Mouse (Mus musculus) intestine, embryonic 14.5 days (tissue): ENCODE results near the gene Nceh1. TPM values are rescaled to one million over a fixed set of nuclear protein-coding genes. Genes with fewer than 3 reads are reported as not detected.
"Not testable (repeated sequence)": the region's sequence is repeated elsewhere in the genome, so short reads cannot be mapped to it uniquely, and the experiment has no call there.

Experiments used
- ATAC-seq: fragments of 200-750 bp; cut with Nextera tagmentation; replicated peaks from 2 replicates; pipeline ENCODE4 v1.8.0; 2017; ENCODE audit warnings: low read depth, moderate number of reproducible peaks, moderate TSS enrichment, moderate library complexity; ENCODE audit not compliant: low FRiP score, low TSS enrichment
- DNase-seq: peaks from one replicate; pipeline ENCODE4 v3.0.0-alpha.2; 2018; ENCODE audit warnings: low spot score
- H3K27ac ChIP-seq: fragments of 300-500 bp; sonication (generic); 2 replicates; pipeline ENCODE4 v1.5.1; 2014; ENCODE audit warnings: low read depth, mild to moderate bottlenecking, control low read depth
- H3K27me3 ChIP-seq: fragments of 300-500 bp; sonication (generic); replicated peaks from 2 replicates; pipeline ENCODE4 v1.6.1; 2014; ENCODE audit warnings: low read length, control low read depth; ENCODE audit not compliant: control insufficient read depth, insufficient read depth
- H3K36me3 ChIP-seq: fragments of 300-500 bp; sonication (generic); 2 replicates; pipeline ENCODE4 v1.6.1; 2014; ENCODE audit warnings: low read length, control low read depth; ENCODE audit not compliant: control insufficient read depth, insufficient read depth
- H3K4me1 ChIP-seq: fragments of 300-500 bp; sonication (generic); replicated peaks from 2 replicates; pipeline ENCODE4 v1.6.1; 2014; ENCODE audit warnings: low read length, control low read depth, mixed read lengths; ENCODE audit not compliant: control insufficient read depth, insufficient read depth
- H3K4me2 ChIP-seq: fragments of 300-500 bp; sonication (generic); 2 replicates; pipeline ENCODE4 v1.6.1; 2014; ENCODE audit warnings: low read length
- H3K4me3 ChIP-seq: fragments of 300-500 bp; sonication (generic); 2 replicates; pipeline ENCODE4 v1.5.1; 2014; ENCODE audit warnings: low read depth, low read length, control low read depth, mixed read lengths
- H3K9ac ChIP-seq: fragments of 300-500 bp; sonication (generic); 2 replicates; pipeline ENCODE4 v1.6.1; 2014; ENCODE audit warnings: mild to moderate bottlenecking, low read length
- H3K9me3 ChIP-seq: fragments of 300-500 bp; sonication (generic); 2 replicates; pipeline ENCODE4 v1.6.1; 2016; ENCODE audit warnings: low read length, control low read depth; ENCODE audit not compliant: control insufficient read depth
- WGBS: fragments of 180-500 bp; shearing (Covaris S2); extraction: QIAGEN DNeasy Blood & Tissue Kit; methylation state at CpG from one replicate; pipeline ENCODE4 v1.1.7; 2014; 5-methylcytosine and 5-hydroxymethylcytosine counted together
- polyA plus RNA-seq: library from polyadenylated mRNA; unstranded; fragments of >200 nt; fragmentation: Nextera tagmentation; extraction: Ambion mirVana; gene quantifications from 2 replicates; pipeline ENCODE4 v1.2.1, GENCODE M21; 2014

The Nceh1 gene
- polyA plus RNA-seq, 1 experiment from 2014 or later, result 6.5 TPM

GRCm38 (mm10) chr3:27288909-27289308, 106.1 kb downstream of the Nceh1 start:
- Histone ChIP-seq H3K9me3 (no peaks in the 10 kb centered on the region), H3K9ac (no peak overlapping the region), H3K27ac (no peak overlapping the region), H3K27me3 (no peaks in the 10 kb centered on the region), H3K4me3 (no peak overlapping the region), H3K4me2 (no peak overlapping the region), H3K36me3 (no peaks in the 10 kb centered on the region), H3K4me1 (no peaks in the 10 kb centered on the region)
- 43% methylated on average over 8 of the region's 8 CpGs for WGBS
- ATAC-seq, result no peak
- DNase-seq, result no peak

DNA sequence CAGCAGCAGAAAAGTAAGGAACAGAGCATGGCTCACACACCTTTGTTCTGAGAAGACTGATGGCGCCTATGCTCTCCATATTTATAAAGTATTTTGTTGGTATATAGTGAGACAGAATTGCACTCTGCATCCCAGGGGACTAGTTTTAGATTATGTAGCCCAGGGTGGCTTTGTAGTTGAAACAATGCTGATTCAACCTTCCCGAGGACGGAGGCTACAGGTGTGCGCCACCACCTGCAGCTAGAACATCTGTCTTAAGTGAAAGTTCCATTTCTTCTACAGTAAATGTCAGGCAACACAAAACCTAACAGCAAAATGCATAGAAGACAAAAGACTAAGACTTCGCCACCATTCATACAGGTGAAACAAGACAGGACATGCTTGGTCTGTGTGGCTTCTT, 107.5 kb downstream of the Nceh1 start:
- Histone ChIP-seq H3K9ac (no peak overlapping the region), H3K27me3 (no peaks in the 10 kb centered on the region), H3K27ac (no peak overlapping the region), H3K9me3 (no peaks in the 10 kb centered on the region), H3K4me3 (no peak overlapping the region), H3K4me2 (no peak overlapping the region), H3K4me1 (no peaks in the 10 kb centered on the region), H3K36me3 (no peaks in the 10 kb centered on the region)
- WGBS, result 90% methylated on average over 5 of the region's 5 CpGs
- DNase-seq (no peak), ATAC-seq (no peak)

DNA sequence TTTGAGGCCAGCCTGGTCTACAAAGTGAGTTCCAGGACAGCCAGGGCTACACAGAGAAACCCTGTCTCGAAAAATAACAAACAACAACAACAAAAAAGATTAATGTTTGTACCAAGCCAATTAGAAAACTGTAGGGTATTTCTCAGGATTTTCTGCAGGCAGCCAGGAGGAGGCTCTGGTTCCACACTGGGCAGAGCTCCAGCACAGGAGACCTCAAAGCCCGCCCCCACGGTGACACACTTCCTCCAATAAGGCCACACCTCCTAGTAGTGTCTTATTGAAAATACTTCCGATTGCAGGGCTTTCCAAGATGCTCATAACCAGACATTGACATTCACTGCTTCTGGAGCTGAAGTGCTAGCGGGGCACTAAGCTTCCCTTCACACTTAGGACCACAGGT, 108.2 kb downstream of the Nceh1 start:
- not testable (repeated sequence) for H3K9me3 ChIP-seq, H3K36me3 ChIP-seq, H3K27ac ChIP-seq, H3K4me1 ChIP-seq, H3K4me3 ChIP-seq, H3K4me2 ChIP-seq, ATAC-seq, H3K9ac ChIP-seq, H3K27me3 ChIP-seq, DNase-seq
- WGBS, result 87% methylated on average over 5 of the region's 5 CpGs

DNA sequence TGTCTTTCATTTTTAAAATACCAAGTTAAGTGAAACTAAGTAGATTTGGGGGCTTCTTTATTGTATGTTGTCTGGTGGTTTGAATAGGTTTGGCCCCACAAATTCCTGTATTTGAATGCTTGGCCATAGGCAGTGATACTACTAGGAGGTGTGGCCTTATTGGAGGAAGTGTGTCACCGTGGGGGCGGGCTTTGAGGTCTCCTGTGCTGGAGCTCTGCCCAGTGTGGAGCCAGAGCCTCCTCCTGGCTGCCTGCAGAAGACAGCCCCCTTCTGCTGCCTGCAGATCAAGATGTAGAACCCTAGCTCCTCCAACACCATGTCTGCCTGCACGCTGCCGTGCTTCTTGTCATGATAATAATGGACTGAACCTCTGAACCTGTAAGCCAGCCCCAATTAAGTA, 108.6 kb downstream of the Nceh1 start:
- DNase-seq, H3K36me3 ChIP-seq, H3K9ac ChIP-seq, H3K4me3 ChIP-seq, H3K27me3 ChIP-seq, H3K27ac ChIP-seq, H3K4me1 ChIP-seq, ATAC-seq, H3K9me3 ChIP-seq, H3K4me2 ChIP-seq: not testable (repeated sequence)
- 84% methylated on average over 4 of the region's 4 CpGs for WGBS

DNA sequence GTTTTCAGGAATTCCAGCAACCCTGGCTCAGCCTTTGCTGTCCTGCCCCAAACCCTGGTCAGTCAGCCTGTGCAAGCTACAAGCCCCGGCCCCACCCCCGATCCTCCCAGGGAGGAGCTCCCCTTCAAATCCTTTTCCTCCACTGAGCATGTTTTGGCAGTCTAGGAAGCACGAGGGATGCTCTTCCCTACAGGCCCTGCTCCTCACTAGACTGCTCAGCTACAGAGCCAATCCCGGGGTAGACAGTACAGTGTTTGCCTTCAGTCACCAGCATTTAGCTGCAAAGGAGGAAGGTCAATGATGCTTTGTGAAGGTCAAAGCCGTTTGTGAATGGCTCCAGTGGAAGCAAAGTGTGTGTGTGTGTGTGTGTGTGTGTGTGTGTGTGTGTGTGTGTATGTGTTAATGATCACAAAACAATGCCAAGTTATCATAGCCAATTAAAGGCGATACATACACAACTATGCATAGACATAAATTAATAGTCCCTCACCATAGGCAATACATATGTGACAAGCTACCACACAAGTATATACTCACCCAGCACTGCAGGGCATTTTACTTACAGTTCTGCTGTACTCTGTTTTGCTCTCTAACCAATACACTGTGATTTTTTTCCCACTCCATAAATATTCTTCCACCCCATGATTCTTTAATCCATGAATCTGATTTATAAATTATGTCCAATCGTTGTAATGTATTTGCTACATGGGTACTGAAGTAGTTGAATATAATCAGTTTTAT, 111.0 kb downstream of the Nceh1 start:
- H3K27ac ChIP-seq, result no peak overlapping the region
- H3K9me3 ChIP-seq, result no peaks in the 10 kb centered on the region
- no peak for DNase-seq
- H3K9ac ChIP-seq, result no peak overlapping the region
- H3K4me1 ChIP-seq, result no peaks in the 10 kb centered on the region
- no peak overlapping the region for H3K4me3 ChIP-seq
- H3K27me3 ChIP-seq, result no peaks in the 10 kb centered on the region
- no peak overlapping the region for H3K4me2 ChIP-seq
- WGBS, result 59% methylated on average over 7 of the region's 7 CpGs
- ATAC-seq, result no peak
- H3K36me3 ChIP-seq, result no peaks in the 10 kb centered on the region

DNA sequence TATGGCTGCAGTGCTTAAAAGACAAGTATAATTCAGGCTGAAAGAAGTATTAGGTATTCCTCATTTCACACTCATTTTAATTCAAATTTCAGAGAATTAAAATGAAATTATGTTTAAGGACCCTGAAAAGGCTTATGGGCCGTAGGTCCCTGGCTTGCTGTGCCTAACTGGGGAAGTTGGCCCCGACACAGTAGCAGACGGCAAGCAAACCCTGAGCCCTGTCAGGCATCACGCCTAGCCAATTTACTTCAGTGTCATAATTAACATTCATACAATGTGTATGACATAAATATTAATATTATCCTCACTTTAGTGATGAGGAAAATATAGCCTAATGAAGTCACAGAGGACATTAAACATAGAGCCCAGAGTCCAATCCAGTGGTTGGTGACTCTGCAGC, 117.7 kb downstream of the Nceh1 start:
- ATAC-seq (no peak), DNase-seq (no peak)
- H3K4me1 ChIP-seq, result 0 out of 2 replicates have a peak, but pooled peaks cover 4% of the 10 kb centered on the region
- no peaks in the 10 kb centered on the region for H3K36me3 ChIP-seq
- H3K4me2 ChIP-seq, result no peak overlapping the region
- 81% methylated on average over 4 of the region's 4 CpGs for WGBS
- H3K27ac ChIP-seq, result no peak overlapping the region
- no peaks in the 10 kb centered on the region for H3K9me3 ChIP-seq
- H3K4me3 ChIP-seq, result no peak overlapping the region
- H3K9ac ChIP-seq, result no peak overlapping the region
- H3K27me3 ChIP-seq, result no peaks in the 10 kb centered on the region

DNA sequence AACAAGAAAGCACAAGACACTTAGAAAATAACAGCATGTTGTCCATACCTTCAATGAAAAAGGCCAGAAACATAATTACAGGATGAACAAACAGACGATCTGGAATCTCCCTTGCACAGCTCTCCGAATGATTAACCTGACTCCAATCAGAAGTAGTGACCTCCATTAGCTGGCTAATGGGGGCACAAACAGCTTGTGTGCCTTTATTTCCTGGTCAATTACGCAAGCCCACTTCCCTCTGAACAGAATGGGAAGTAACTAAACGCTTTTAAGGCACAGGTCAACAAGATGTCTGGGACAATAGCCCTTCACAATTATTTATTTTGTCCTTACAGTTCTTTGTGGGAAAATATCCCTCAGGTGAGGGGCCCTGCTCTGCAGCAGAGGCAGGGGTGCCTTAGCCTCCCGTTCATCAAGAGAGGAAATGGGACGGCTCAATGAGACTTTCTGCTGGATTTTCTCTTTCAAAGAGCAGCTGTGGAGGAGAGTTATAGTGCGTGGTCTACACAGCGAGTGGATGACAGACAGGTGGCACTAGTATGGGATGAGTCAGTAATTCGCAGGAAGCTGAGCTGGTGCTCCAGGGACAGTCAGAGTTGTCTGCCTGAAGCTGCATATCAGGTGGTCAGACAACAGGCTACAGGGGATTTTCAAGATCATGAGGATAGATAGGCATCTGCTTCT, 119.7 kb downstream of the Nceh1 start:
- Histone ChIP-seq H3K4me3 (no peak overlapping the region), H3K9ac (no peak overlapping the region), H3K9me3 (no peaks in the 10 kb centered on the region), H3K27ac (no peak overlapping the region), H3K27me3 (no peaks in the 10 kb centered on the region), H3K4me2 (no peak overlapping the region), H3K36me3 (no peaks in the 10 kb centered on the region), H3K4me1 (0 out of 2 replicates have a peak, but pooled peaks cover 4% of the 10 kb centered on the region)
- ATAC-seq, result no peak
- 61% methylated on average over 9 of the region's 9 CpGs for WGBS
- DNase-seq, result no peak

- H3K4me3 ChIP-seq, result no peak overlapping the region
- ATAC-seq (no peak), DNase-seq (no peak)
- H3K9me3 ChIP-seq, result no peaks in the 10 kb centered on the region
- no peaks in the 10 kb centered on the region for H3K27me3 ChIP-seq
- no peak overlapping the region for H3K27ac ChIP-seq
- H3K9ac ChIP-seq, result no peak overlapping the region
- H3K4me1 ChIP-seq, result 0 out of 2 replicates have a peak, but pooled peaks cover 4% of the 10 kb centered on the region
- WGBS, result 78% methylated on average over 10 of the region's 10 CpGs
- H3K36me3 ChIP-seq, result no peaks in the 10 kb centered on the region
- H3K4me2 ChIP-seq, result no peak overlapping the region
These were observed 124.0 kb downstream of the Nceh1 start for GRCm38 (mm10) chr3:27306815-27307214.

- Histone ChIP-seq H3K27me3 (no peaks in the 10 kb centered on the region), H3K4me2 (no peak overlapping the region), H3K4me1 (no peaks in the 10 kb centered on the region), H3K9me3 (no peaks in the 10 kb centered on the region), H3K36me3 (no peaks in the 10 kb centered on the region), H3K4me3 (no peak overlapping the region), H3K27ac (no peak overlapping the region), H3K9ac (no peak overlapping the region)
- DNase-seq, result no peak
- ATAC-seq, result no peak
- 95% methylated on average over 7 of the region's 7 CpGs for WGBS
These were observed 128.2 kb downstream of the Nceh1 start for GRCm38 (mm10) chr3:27310973-27311372.
